Mouse (Mus musculus) lung, postnatal 0 days (tissue): Measurements from ENCODE around the gene Brd2. TPM values are rescaled to one million over a fixed set of nuclear protein-coding genes. Genes with fewer than 3 reads are reported as not detected.

Source experiments
- ATAC-seq: fragments of 200-750 bp; cut with Nextera tagmentation; 2 replicates; pipeline ENCODE4 v1.8.0; 2017; ENCODE audit warnings: moderate library complexity
- DNase-seq: peaks from one replicate; pipeline ENCODE4 v3.0.0-alpha.2; 2016; ENCODE audit warnings: low spot score
- H3K27ac ChIP-seq: fragments of 300-500 bp; sonication (generic); 2 replicates; pipeline ENCODE4 v1.5.1; 2014; ENCODE audit warnings: antibody characterized with exemption, mild to moderate bottlenecking, low read length, mixed read lengths
- H3K27me3 ChIP-seq: fragments of 300-500 bp; sonication (generic); replicated peaks from 2 replicates; pipeline ENCODE4 v1.6.1; 2014; ENCODE audit warnings: low read length, mixed read lengths; ENCODE audit not compliant: insufficient read depth
- H3K36me3 ChIP-seq: fragments of 300-500 bp; sonication (generic); 2 replicates; pipeline ENCODE4 v1.6.1; 2014; ENCODE audit warnings: low read length, mixed read lengths; ENCODE audit not compliant: insufficient read depth
- H3K4me1 ChIP-seq: fragments of 300-500 bp; sonication (generic); 2 replicates; pipeline ENCODE4 v1.6.1; 2014; ENCODE audit warnings: antibody characterized with exemption, low read depth, low read length, mixed read lengths; ENCODE audit not compliant: insufficient read depth
- H3K4me2 ChIP-seq: fragments of 300-500 bp; sonication (generic); replicated peaks from 2 replicates; pipeline ENCODE4 v1.6.1; 2014; ENCODE audit warnings: low read depth, mild to moderate bottlenecking, low read length, moderate library complexity, mixed read lengths
- H3K4me3 ChIP-seq: fragments of 300-500 bp; sonication (generic); 2 replicates; pipeline ENCODE4 v1.5.1; 2014; ENCODE audit warnings: low read depth, low read length
- H3K9ac ChIP-seq: fragments of 300-500 bp; sonication (generic); replicated peaks from 2 replicates; pipeline ENCODE4 v1.6.1; 2014; ENCODE audit warnings: low read depth, mild to moderate bottlenecking
- H3K9me3 ChIP-seq: fragments of 300-500 bp; sonication (generic); 2 replicates; pipeline ENCODE4 v1.6.1; 2016; ENCODE audit warnings: low read length, mixed read lengths
- CTCF ChIP-seq: IDR thresholded peaks from 2 replicates; pipeline ENCODE4 v1.5.1; 2016; ENCODE audit warnings: antibody characterized with exemption, mild to moderate bottlenecking
- EP300 ChIP-seq: IDR thresholded peaks from 2 replicates; pipeline ENCODE4 v1.6.1; 2016; ENCODE audit warnings: antibody characterized with exemption, mild to moderate bottlenecking, control low read depth
- WGBS: fragments of 180-500 bp; shearing (Covaris S2); extraction: QIAGEN DNeasy Blood & Tissue Kit; methylation state at CpG from one replicate; pipeline ENCODE4 v1.1.7; 2014; 5-methylcytosine and 5-hydroxymethylcytosine counted together
- polyA plus RNA-seq: library from polyadenylated mRNA; unstranded; fragments of >200 nt; fragmentation: Nextera tagmentation; extraction: Ambion mirVana; gene quantifications from 2 replicates; pipeline ENCODE4 v1.2.1, GENCODE M21; 2015

Brd2 gene
- 80.2 and 80.3 TPM in 2 replicates for polyA plus RNA-seq

DNA sequence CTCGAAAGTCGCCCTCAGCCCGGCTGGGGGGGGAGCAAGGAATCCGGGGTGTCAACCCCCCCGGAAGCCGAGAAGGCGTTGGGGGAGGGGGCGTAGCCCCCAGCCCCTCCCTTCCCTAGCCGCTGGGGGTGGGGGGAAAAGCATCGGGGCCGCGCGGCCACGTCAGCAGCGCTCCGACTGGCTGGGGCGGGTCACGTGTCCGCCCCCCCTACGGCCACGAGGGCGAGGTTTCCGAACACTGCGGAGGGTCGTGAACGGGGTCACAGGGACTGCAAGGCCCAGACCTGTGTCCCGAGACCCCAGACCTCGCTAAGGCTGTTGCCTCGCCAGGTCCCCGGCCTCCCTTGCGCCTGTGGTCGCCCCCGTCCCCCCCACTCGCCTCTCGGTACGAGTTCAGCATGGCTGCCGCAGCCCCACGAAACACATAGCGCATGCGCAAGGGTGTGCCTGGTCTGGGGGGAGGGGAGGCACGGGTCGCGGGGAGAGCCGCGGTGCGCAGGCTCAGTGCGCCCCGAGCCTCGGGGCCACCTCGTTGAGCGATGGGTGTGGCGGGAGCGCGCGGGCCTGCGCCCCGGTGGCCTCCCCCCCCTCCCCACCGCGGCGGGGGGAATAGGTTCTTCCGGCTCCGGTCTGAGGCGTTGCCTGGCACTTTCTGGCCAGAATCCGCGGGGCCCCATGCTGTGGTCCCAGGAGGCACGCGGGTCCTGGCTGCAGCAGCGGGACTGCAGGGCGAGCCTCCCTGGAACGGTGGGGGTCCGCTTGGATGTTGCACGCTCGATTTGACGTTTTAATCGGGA lies at the start of gene Brd2:
Brd2 (minus strand) TSS at position 447 of the 797 bp plus-strand sequence.
- Histone ChIP-seq H3K4me2 (peak within 1 kb of the TSS; percentile 94), H3K4me3 (peak within 1 kb of the TSS; percentile 92), H3K27me3 (no peaks in the 10 kb centered on the region), H3K4me1 (peaks cover 16% of the 10 kb centered on the region; the same call in 1 of the 2 replicates), H3K9me3 (no peaks in the 10 kb centered on the region), H3K36me3 (no peaks in the 10 kb centered on the region), H3K9ac (peak within 1 kb of the TSS; percentile 96), H3K27ac (peak within 1 kb of the TSS; percentile 100)
- DNase-seq (peak; percentile 98), ATAC-seq (peak; percentile 47)
- 3% methylated on average over 65 of the region's 75 CpGs for WGBS
- TF ChIP-seq EP300 (peak; percentile 77), CTCF (peak; percentile 17; the same call in 1 of the 2 replicates)

DNA sequence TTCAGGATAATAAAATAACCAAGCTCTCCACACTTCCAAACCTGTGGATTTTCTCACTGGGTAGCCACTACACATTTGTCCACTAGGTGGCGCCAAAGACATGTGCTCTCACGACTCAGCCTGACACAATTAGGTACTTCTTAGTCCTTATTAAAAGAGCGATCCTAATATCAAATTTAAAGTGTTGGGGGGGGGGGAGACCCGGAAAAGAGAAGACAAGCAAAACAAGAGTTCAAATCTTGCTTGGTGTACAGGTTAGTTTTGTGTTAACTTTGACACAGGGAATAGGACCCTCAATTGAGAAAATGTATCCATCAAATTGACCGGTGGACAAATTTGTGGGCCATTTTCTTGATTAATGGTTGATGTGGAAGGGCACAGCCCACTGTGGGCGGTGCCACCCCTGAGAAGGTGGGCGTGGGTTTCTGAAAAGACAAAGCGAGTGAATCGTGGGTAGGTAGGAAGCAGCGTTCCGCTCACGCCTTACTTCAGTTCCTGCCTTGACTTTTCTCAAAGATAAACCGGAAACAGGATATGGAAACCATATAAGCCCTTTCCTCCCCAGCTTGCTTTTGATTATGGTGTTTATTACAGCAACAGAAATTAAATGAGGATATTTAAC lies 48.6 kb upstream of the Brd2 start:
- Histone ChIP-seq H3K36me3 (no peaks in the 10 kb centered on the region), H3K27me3 (no peaks in the 10 kb centered on the region), H3K27ac (no peak overlapping the region), H3K4me1 (no peaks in the 10 kb centered on the region), H3K9ac (no peak overlapping the region), H3K4me3 (no peak overlapping the region), H3K4me2 (no peak overlapping the region), H3K9me3 (no peaks in the 10 kb centered on the region)
- ATAC-seq = peak; percentile 74
- peak; percentile 86 for DNase-seq
- TF ChIP-seq EP300 = no peak
- peak; percentile 93 for TF ChIP-seq CTCF
- WGBS = 25% methylated on average over 13 of the region's 13 CpGs

DNA sequence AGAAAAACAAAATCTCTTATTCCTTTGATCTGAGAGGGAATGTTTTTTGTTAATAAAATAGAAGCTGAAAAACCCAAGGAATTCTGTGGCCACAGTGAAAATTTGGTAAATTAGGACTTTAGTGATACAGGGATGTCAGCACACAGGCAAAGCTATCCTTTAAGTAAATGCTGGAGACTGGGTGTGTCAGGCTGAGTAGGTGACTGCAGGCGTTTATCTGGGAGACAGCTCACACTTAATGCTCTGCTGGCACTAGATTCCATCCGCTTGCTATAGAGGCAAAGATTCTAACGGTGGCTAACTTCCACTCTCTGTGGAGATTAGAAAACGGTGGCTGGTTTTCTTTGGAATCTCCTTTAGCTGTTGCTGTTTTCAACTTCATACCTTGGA lies 48.0 kb upstream of the Brd2 start:
- TF ChIP-seq CTCF (no peak), EP300 (no peak)
- Histone ChIP-seq H3K36me3 (no peaks in the 10 kb centered on the region), H3K9ac (no peak overlapping the region), H3K4me2 (no peak overlapping the region), H3K9me3 (no peaks in the 10 kb centered on the region), H3K4me3 (no peak overlapping the region), H3K27me3 (no peaks in the 10 kb centered on the region), H3K27ac (no peak overlapping the region), H3K4me1 (no peaks in the 10 kb centered on the region)
- ATAC-seq (no peak), DNase-seq (no peak)
- WGBS = 14% methylated on average over 4 of the region's 4 CpGs

DNA sequence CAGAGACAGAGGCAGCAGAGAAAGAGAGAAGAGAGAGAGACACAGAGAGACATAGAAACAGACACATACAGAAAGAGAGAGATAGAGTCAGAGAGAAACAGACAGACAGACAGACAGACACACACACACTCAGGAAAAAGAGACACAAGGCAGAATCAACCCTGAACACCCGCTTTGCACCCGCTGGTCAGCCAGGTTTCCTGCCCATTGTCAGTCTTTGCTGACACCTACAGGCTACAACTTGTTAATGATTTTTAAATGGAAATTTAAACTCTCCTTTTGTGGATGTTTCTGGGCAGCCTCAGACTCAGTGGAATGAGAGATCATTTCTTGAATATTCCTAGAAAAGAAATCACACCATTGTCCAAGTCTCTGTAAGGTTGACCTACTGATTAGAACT lies 46.8 kb upstream of the Brd2 start:
- WGBS = 2% methylated on average over 2 of the region's 2 CpGs
- DNase-seq (peak; percentile 85), ATAC-seq (peak; percentile 50)

DNA sequence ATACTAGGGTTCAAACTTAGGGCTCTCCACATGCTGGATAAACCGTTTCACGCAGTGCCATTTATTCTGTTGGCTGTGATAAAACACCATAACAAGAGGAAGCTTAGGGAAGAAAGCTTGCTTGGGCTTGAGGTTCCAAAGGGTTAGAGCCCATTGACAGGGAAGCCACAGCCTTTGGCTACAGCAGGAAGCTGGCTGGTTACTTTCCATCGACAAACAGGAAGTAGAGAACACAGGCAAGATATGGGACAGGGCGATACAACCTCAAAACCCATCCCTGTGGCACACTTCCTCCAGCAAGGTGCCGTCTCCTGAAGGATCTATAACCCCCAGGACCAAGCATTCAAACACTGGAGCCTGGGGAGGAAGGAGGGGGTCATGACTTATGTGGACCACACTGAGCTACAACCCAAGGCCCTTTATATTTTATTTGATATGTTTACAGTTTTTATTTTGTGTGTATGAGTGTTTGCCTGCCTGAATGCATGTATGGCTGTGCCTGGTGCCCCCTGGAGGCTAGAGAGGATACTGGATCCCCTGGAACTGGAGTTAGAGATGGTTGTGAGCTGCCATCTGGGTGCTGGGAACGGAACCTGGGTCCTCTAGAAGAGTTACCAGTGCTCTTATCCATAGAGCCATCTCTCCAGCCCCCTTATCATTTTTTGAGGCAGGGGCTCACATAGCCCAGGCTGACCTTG lies 42.7 kb upstream of the Brd2 start:
- Histone ChIP-seq H3K27me3 (no peaks in the 10 kb centered on the region), H3K4me2 (no peak overlapping the region), H3K4me3 (no peak overlapping the region), H3K9ac (no peak overlapping the region), H3K27ac (no peak overlapping the region), H3K36me3 (no peaks in the 10 kb centered on the region), H3K4me1 (no peaks in the 10 kb centered on the region), H3K9me3 (no peaks in the 10 kb centered on the region)
- no peak for TF ChIP-seq EP300
- TF ChIP-seq CTCF = peak; percentile 59
- ATAC-seq = no peak
- DNase-seq = no peak
- 70% methylated on average over 6 of the region's 6 CpGs for WGBS

More for the DNA sequence above, 46.8 kb upstream of the Brd2 start:
- H3K4me1 ChIP-seq = no peaks in the 10 kb centered on the region
- H3K9ac ChIP-seq = no peak overlapping the region
- H3K27me3 ChIP-seq = no peaks in the 10 kb centered on the region
- H3K36me3 ChIP-seq = no peaks in the 10 kb centered on the region
- peak; percentile 83 for TF ChIP-seq CTCF
- no peak for TF ChIP-seq EP300
- H3K27ac ChIP-seq = no peak overlapping the region
- no peak overlapping the region for H3K4me2 ChIP-seq
- H3K9me3 ChIP-seq = no peaks in the 10 kb centered on the region
- no peak overlapping the region for H3K4me3 ChIP-seq
